Mouse (Mus musculus) monocyte, adult 2 months (primary cell): ENCODE measurements around the gene Rtp1.

Experiments used
- DNase-seq, 2 experiments: peaks; one replicate each; pipeline ENCODE4 v3.0.0; 2022; ENCODE audit warnings: low spot score in 2 of 2, low read depth in 1 of 2

Gene Rtp1

GRCm38 (mm10) chr16:23428647-23429319 lies at the start of gene Rtp1:
Gene Rtp1, plus strand, starts transcription at chr16:23429133.
- DNase-seq: no peak

- DNase-seq: no peak
Observed at GRCm38 (mm10) chr16:23379536-23380230, 49.2 kb upstream of the Rtp1 start.

- DNase-seq: no peak
Observed at GRCm38 (mm10) chr16:23384304-23384703, 44.6 kb upstream of the Rtp1 start.

GRCm38 (mm10) chr16:23397931-23398330 lies 31.0 kb upstream of the Rtp1 start:
- no peak for DNase-seq

GRCm38 (mm10) chr16:23401463-23401862 lies 27.5 kb upstream of the Rtp1 start:
- DNase-seq: no peak

- no peak for DNase-seq
Observed at GRCm38 (mm10) chr16:23401959-23402358, 27.0 kb upstream of the Rtp1 start.

- peak; percentile 11 to 66 for DNase-seq
Observed at GRCm38 (mm10) chr16:23403008-23403755, 25.8 kb upstream of the Rtp1 start.

GRCm38 (mm10) chr16:23412930-23413329 lies 16.0 kb upstream of the Rtp1 start:
- no peak for DNase-seq

GRCm38 (mm10) chr16:23416261-23416656 lies 12.7 kb upstream of the Rtp1 start:
- DNase-seq: no peak

- no peak for DNase-seq
Observed at GRCm38 (mm10) chr16:23416657-23417293, 12.2 kb upstream of the Rtp1 start.

- no peak for DNase-seq
Observed at GRCm38 (mm10) chr16:23417456-23418240, 11.3 kb upstream of the Rtp1 start.

- no peak for DNase-seq
Observed at GRCm38 (mm10) chr16:23419565-23420085, 9.3 kb upstream of the Rtp1 start.

- no peak for DNase-seq
Observed at GRCm38 (mm10) chr16:23423825-23424224, 5.1 kb upstream of the Rtp1 start.

- no peak for DNase-seq
Observed at GRCm38 (mm10) chr16:23427701-23428100, 1.2 kb upstream of the Rtp1 start.

- DNase-seq: no peak
Observed at GRCm38 (mm10) chr16:23429991-23430390, 1.1 kb downstream of the Rtp1 start.

- no peak for DNase-seq
Observed at GRCm38 (mm10) chr16:23437404-23438166, 8.7 kb downstream of the Rtp1 start.

- no peak for DNase-seq
Observed at GRCm38 (mm10) chr16:23444231-23444630, 15.3 kb downstream of the Rtp1 start.

- no peak for DNase-seq
Observed at GRCm38 (mm10) chr16:23449946-23450345, 21.0 kb downstream of the Rtp1 start.

- no peak for DNase-seq
Observed at GRCm38 (mm10) chr16:23450816-23451215, 21.9 kb downstream of the Rtp1 start.

GRCm38 (mm10) chr16:23452476-23452875 lies 23.5 kb downstream of the Rtp1 start:
- DNase-seq: no peak
